Mouse (Mus musculus) lung, embryonic 15.5 days (tissue): ENCODE results near the gene Omg. TPM values are rescaled to one million over a fixed set of nuclear protein-coding genes. Genes with fewer than 3 reads are reported as not detected.

Source experiments
- polyA plus RNA-seq: library from polyadenylated mRNA; unstranded; fragments of >200 nt; fragmentation: Nextera tagmentation; extraction: Ambion mirVana; gene quantifications from 2 replicates; pipeline ENCODE4 v1.2.1, GENCODE M21; 2015

Omg gene
- polyA plus RNA-seq, 1 experiment from 2014 or later = 0.24 TPM

Other genes with a start within 250 kb of the Omg start
- gene Wsb1, start 249.4 kb downstream of the Omg start, polyA plus RNA-seq = 216 and 218 TPM in 2 replicates
- gene Gm9964, start 207.2 kb downstream of the Omg start, polyA plus RNA-seq = 0.21 TPM in 1 of 2 replicates, not detected in the other
- gene Nf1, start 164.4 kb downstream of the Omg start, polyA plus RNA-seq = 5.3 and 6.3 TPM in 2 replicates
- gene Evi2b, start 19.7 kb upstream of the Omg start, polyA plus RNA-seq = 0.26 and 0.66 TPM in 2 replicates
- gene Evi2, start 26.5 kb upstream of the Omg start, polyA plus RNA-seq = 0.94 and 1.0 TPM in 2 replicates
- 3.0 and 4.2 TPM in 2 replicates for gene Evi2a, start 26.5 kb upstream of the Omg start, polyA plus RNA-seq
- 2.2 and 2.4 TPM in 2 replicates for gene Rab11fip4, start 87.1 kb upstream of the Omg start, polyA plus RNA-seq